Mouse (Mus musculus): ENCODE measurements around the gene Tst. TPM values are rescaled to one million over a fixed set of nuclear protein-coding genes. Genes with fewer than 3 reads are reported as not detected.

The Tst gene
- polyA plus RNA-seq, 1 experiment from 2014 or later: 26.9 TPM

GRCm38 (mm10) chr15:78354958-78355357 lies 50.7 kb downstream of the Tst start:
- 3% methylated on average over 1 of the region's 1 CpGs for WGBS
- Histone ChIP-seq H3K9ac (no peak overlapping the region), H3K4me3 (no peak overlapping the region), H3K4me1 (replicated peaks) (no peaks in the 10 kb centered on the region), H3K27ac (replicated peaks) (no peak overlapping the region), H3K4me2 (no peak overlapping the region), H3K9me3 (no peaks in the 10 kb centered on the region), H3K36me3 (no peaks in the 10 kb centered on the region), H3K27me3 (no peaks in the 10 kb centered on the region)
- ATAC-seq (ENCODE audit: low FRiP score, low read depth): no peak

GRCm38 (mm10) chr15:78351586-78352165 lies 54.0 kb downstream of the Tst start:
- no peaks in the 10 kb centered on the region for H3K36me3 ChIP-seq
- no peaks in the 10 kb centered on the region for H3K27me3 ChIP-seq
- H3K4me2 ChIP-seq: no peak overlapping the region
- H3K9ac ChIP-seq: no peak overlapping the region
- ATAC-seq (ENCODE audit: low FRiP score, low read depth): no peak
- WGBS: 65% methylated on average over 3 of the region's 3 CpGs
- H3K9me3 ChIP-seq: no peaks in the 10 kb centered on the region
- no peaks in the 10 kb centered on the region for H3K4me1 ChIP-seq (replicated peaks)
- no peak overlapping the region for H3K4me3 ChIP-seq
- no peak overlapping the region for H3K27ac ChIP-seq (replicated peaks)

Other genes starting within 250 kb of the Tst start
- gene Ift27, start 231.8 kb downstream of the Tst start, polyA plus RNA-seq (2015; fragmentation: Nextera tagmentation; extraction: Ambion mirVana): 102 and 109 TPM in 2 replicates
- gene Pvalb, start 199.5 kb downstream of the Tst start, polyA plus RNA-seq (2015; fragmentation: Nextera tagmentation; extraction: Ambion mirVana): 7.6 and 9.0 TPM in 2 replicates
- gene Ncf4, start 161.1 kb downstream of the Tst start, polyA plus RNA-seq (2015; fragmentation: Nextera tagmentation; extraction: Ambion mirVana): 0.69 and 1.6 TPM in 2 replicates
- gene Csf2rb2, start 100.2 kb downstream of the Tst start, polyA plus RNA-seq (2015; fragmentation: Nextera tagmentation; extraction: Ambion mirVana): 0.21 and 0.34 TPM in 2 replicates
- gene Csf2rb, start 80.2 kb downstream of the Tst start, polyA plus RNA-seq (2015; fragmentation: Nextera tagmentation; extraction: Ambion mirVana): 0.60 and 0.96 TPM in 2 replicates
- not detected in 2 replicates for gene Tex33, start 10.0 kb downstream of the Tst start, polyA plus RNA-seq (2015; fragmentation: Nextera tagmentation; extraction: Ambion mirVana)
- gene Mpst, start 509 bp upstream of the Tst start, polyA plus RNA-seq (2015; fragmentation: Nextera tagmentation; extraction: Ambion mirVana): 3.1 and 4.6 TPM in 2 replicates
- gene Kctd17, start 22.7 kb upstream of the Tst start, polyA plus RNA-seq (2015; fragmentation: Nextera tagmentation; extraction: Ambion mirVana): 145 and 156 TPM in 2 replicates
- 0.47 and 0.56 TPM in 2 replicates for gene Tmprss6, start 62.7 kb upstream of the Tst start, polyA plus RNA-seq (2015; fragmentation: Nextera tagmentation; extraction: Ambion mirVana)
- gene Il2rb, start 89.4 kb upstream of the Tst start, polyA plus RNA-seq (2015; fragmentation: Nextera tagmentation; extraction: Ambion mirVana): 0.22 and 0.26 TPM in 2 replicates
- gene C1qtnf6, start 125.5 kb upstream of the Tst start, polyA plus RNA-seq (2015; fragmentation: Nextera tagmentation; extraction: Ambion mirVana): 8.3 and 9.1 TPM in 2 replicates
- 0.61 and 0.71 TPM in 2 replicates for gene Sstr3, start 138.8 kb upstream of the Tst start, polyA plus RNA-seq (2015; fragmentation: Nextera tagmentation; extraction: Ambion mirVana)
- 5.4 and 5.6 TPM in 2 replicates for gene Rac2, start 166.9 kb upstream of the Tst start, polyA plus RNA-seq (2015; fragmentation: Nextera tagmentation; extraction: Ambion mirVana)
- 6.7 and 7.0 TPM in 2 replicates for gene Cyth4, start 191.1 kb upstream of the Tst start, polyA plus RNA-seq (2015; fragmentation: Nextera tagmentation; extraction: Ambion mirVana)

Data from hindbrain, embryonic 15.5 days (tissue).